Mouse (Mus musculus) hindbrain, embryonic 12.5 days (tissue): ENCODE data around the gene Def6. TPM values are rescaled to one million over a fixed set of nuclear protein-coding genes. Genes with fewer than 3 reads are reported as not detected.

ENCODE experiments used
- ATAC-seq: fragments of 200-750 bp; cut with Nextera tagmentation; 2 replicates; pipeline ENCODE4 v1.8.0; 2017; ENCODE audit warnings: moderate TSS enrichment; ENCODE audit not compliant: low FRiP score
- H3K27ac ChIP-seq: fragments of 300-500 bp; sonication (generic); 2 replicates; pipeline ENCODE4 v1.5.1; 2016; ENCODE audit warnings: mild to moderate bottlenecking
- H3K27me3 ChIP-seq: fragments of 300-500 bp; sonication (generic); 2 replicates; pipeline ENCODE4 v1.6.1; 2016; ENCODE audit warnings: mild to moderate bottlenecking
- H3K36me3 ChIP-seq: fragments of 300-500 bp; sonication (generic); 2 replicates; pipeline ENCODE4 v1.6.1; 2016; ENCODE audit warnings: mild to moderate bottlenecking
- H3K4me1 ChIP-seq: fragments of 300-500 bp; sonication (generic); 2 replicates; pipeline ENCODE4 v1.6.1; 2016
- H3K4me2 ChIP-seq: fragments of 300-500 bp; sonication (generic); replicated peaks from 2 replicates; pipeline ENCODE4 v1.6.1; 2016; ENCODE audit warnings: mild to moderate bottlenecking
- H3K4me3 ChIP-seq: fragments of 300-500 bp; sonication (generic); 2 replicates; pipeline ENCODE4 v1.5.1; 2016; ENCODE audit warnings: mild to moderate bottlenecking
- H3K9ac ChIP-seq: fragments of 300-500 bp; sonication (generic); 2 replicates; pipeline ENCODE4 v1.6.1; 2016; ENCODE audit warnings: mild to moderate bottlenecking, moderate library complexity
- H3K9me3 ChIP-seq: fragments of 300-500 bp; sonication (generic); replicated peaks from 2 replicates; pipeline ENCODE4 v1.6.1; 2016; ENCODE audit warnings: mild to moderate bottlenecking
- WGBS: fragments of 180-500 bp; shearing (Covaris S2); methylation state at CpG from one replicate; pipeline ENCODE4 v1.1.7; 2016; 5-methylcytosine and 5-hydroxymethylcytosine counted together
- polyA plus RNA-seq: library from polyadenylated mRNA; unstranded; fragments of >200 nt; fragmentation: Nextera tagmentation; extraction: Ambion mirVana; gene quantifications from 2 replicates; pipeline ENCODE4 v1.2.1, GENCODE M21; 2016

The Def6 gene
- polyA plus RNA-seq, 1 experiment from 2014 or later, result 5.7 TPM

DNA sequence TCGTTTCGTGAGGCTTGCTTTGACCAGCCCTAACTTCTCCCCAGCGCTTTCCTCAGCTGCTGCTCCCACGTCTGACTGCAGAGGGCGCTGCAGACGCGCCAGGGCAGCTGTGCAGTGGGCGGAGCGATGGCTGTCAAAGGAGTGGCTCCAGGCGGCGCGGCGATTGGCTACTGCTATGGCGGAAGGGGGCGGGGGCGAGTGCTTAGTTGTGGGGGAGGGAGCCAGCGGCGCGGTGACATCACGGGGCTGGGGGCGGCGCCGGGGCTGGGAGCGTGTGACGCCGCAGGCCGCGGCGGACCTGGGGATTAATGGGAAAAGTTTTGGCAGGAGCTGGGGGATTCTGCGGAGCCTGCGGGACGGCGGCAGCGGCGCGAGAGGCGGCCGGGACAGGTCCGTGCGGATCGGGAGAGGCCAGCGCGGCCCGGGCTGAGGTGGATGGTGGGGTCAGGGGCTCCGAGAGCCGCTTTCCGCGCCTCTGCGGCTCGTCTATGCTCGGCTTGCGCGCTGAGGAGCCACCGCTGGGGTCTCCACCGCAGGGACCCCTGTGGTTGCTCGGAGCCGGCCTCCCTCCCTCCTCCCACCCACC lies 25.0 kb downstream of the Def6 start, which contains the start of gene Ppard:
Gene Ppard, plus strand, starts transcription at position 226 of the 586 bp plus-strand sequence.
- peak; percentile 92 for ATAC-seq
- H3K27ac ChIP-seq, result peak within 1 kb of the TSS; percentile 55; the same call in 1 of the 2 replicates
- H3K36me3 ChIP-seq, result no peaks in the 10 kb centered on the region
- H3K4me2 ChIP-seq, result peak within 1 kb of the TSS; percentile 83
- H3K4me3 ChIP-seq, result peak within 1 kb of the TSS; percentile 73
- no peaks in the 10 kb centered on the region for H3K27me3 ChIP-seq
- no peaks in the 10 kb centered on the region for H3K9me3 ChIP-seq
- peaks cover 13% of the 10 kb centered on the region for H3K4me1 ChIP-seq
- under 1% methylated on average over 57 of the region's 57 CpGs for WGBS
- H3K9ac ChIP-seq, result peak within 1 kb of the TSS; percentile 87

DNA sequence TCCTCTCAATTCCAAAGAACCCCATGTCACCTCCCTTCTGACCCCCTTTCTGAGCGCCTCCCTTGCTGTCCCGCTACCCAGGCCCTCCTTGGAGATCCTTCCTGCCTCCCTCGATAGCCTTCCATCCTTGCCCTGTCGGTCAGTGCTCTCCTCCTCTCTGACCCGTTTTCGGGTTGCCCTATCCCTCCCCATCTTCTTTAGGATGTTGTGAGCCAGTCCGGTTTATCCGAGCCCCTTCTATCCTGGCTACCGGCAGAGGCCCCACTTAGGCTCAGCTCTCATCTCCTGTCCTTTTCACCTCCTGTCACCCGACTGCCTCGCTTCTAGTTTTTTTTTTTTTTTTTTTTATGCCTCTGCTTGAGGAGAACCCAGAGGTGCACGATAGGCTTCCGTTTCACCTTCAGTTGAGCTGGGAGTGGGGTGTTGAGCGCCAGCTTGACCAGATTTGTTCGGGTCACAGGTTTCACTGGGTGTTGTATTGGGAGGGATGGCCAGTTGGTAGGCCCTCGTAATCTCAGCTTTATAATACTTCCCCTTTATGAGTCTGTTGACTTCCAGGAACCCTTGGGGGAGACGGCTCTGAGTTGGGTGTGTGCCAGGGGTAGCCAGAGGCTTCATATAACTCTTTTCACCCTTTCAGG lies 25.6 kb downstream of the Def6 start:
- Histone ChIP-seq H3K36me3 (0 out of 2 replicates have a peak, but pooled peaks cover 2% of the 10 kb centered on the region), H3K4me2 (peak overlapping the region; percentile 83), H3K4me1 (peaks cover 13% of the 10 kb centered on the region), H3K9ac (peak overlapping the region; percentile 87), H3K27ac (peak overlapping the region; percentile 55; the same call in 1 of the 2 replicates), H3K9me3 (no peaks in the 10 kb centered on the region), H3K4me3 (peak overlapping the region; percentile 73), H3K27me3 (no peaks in the 10 kb centered on the region)
- ATAC-seq, result no peak; the same call in 1 of the 2 replicates
- WGBS, result 7% methylated on average over 17 of the region's 17 CpGs

DNA sequence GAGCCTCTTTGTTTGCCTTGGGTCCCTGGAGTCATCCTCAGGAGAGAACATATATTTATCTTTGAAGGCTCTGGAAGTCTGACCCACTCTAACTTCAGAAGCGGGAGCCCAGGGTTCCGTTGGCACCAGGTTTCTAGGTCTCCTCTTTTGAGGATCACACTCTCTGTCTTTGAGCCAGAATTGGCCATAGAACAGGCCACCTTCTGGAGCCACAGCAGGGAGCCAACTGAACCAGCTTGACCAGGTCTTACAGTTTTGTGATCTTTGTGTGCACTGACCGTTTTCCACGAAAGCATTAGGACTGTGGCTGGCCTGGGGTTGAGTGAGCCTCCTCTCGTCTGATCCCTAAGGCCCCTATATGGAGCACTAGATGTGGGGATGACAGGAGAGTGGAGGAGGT lies 27.1 kb downstream of the Def6 start:
- no peak for ATAC-seq
- no peak overlapping the region for H3K9ac ChIP-seq
- 80% methylated on average over 5 of the region's 5 CpGs for WGBS
- no peaks in the 10 kb centered on the region for H3K27me3 ChIP-seq
- H3K27ac ChIP-seq, result no peak overlapping the region
- 0 out of 2 replicates have a peak, but pooled peaks cover 5% of the 10 kb centered on the region for H3K36me3 ChIP-seq
- peak overlapping the region; percentile 19; the same call in 1 of the 2 replicates for H3K4me2 ChIP-seq
- no peaks in the 10 kb centered on the region for H3K9me3 ChIP-seq
- peaks cover 13% of the 10 kb centered on the region for H3K4me1 ChIP-seq
- H3K4me3 ChIP-seq, result no peak overlapping the region

DNA sequence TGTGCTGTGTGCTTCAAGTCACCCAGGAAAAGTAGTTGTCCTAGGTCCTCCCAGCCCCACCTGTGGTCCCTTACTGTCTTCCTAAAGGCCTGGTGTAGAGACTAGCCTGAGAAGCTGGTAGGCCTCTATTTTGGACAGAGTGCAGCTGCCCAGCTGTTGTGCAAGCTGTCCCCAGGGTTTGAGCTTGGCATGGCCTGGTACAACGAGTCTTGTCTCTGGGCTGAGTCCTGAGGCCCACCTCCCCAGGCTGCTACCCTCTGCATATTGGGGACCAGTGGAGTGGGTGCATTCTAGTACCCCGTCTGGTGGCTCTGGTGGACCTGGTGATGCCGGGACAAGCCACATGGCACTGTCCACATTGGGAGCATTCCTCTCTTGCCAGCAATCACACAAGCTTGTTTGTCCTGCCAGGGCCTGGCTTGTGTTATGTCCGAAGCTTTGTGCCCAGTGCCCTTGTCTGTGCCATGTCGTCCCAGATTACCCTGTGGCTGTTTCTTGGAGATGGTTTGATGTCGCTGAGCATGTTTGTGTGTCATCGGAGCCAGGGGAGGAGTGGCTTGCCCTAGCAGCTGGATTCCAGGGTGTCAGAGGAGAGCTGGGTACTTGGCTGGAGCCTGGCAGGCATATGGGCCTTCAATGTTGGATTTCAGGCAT lies 28.5 kb downstream of the Def6 start:
- Histone ChIP-seq H3K9ac (no peak overlapping the region), H3K36me3 (0 out of 2 replicates have a peak, but pooled peaks cover 5% of the 10 kb centered on the region), H3K4me2 (no peak overlapping the region), H3K27me3 (no peaks in the 10 kb centered on the region), H3K4me3 (no peak overlapping the region), H3K9me3 (no peaks in the 10 kb centered on the region), H3K27ac (no peak overlapping the region), H3K4me1 (peaks cover 13% of the 10 kb centered on the region)
- no peak for ATAC-seq
- 85% methylated on average over 7 of the region's 7 CpGs for WGBS

DNA sequence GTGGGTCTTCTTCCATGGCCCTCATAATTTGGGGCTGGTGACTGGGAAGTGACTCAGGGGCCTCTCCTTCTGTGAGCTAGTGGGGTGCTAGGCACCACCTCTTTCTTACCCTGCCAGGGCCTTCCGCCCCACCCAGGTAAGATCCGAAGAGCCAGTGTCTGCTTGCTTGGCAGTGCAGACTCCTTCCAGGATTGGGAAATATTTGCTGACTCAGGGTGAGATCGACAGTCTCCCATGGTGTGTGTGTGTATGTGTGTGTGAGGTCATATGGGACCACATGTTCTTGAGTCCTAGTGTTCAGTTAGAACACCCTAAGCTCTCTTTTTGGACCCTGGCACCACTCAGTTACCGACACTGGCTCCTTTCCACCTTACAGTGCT lies 29.0 kb downstream of the Def6 start:
- Histone ChIP-seq H3K27ac (no peak overlapping the region), H3K27me3 (no peaks in the 10 kb centered on the region), H3K4me2 (no peak overlapping the region), H3K4me3 (no peak overlapping the region), H3K36me3 (0 out of 2 replicates have a peak, but pooled peaks cover 5% of the 10 kb centered on the region), H3K4me1 (peaks cover 13% of the 10 kb centered on the region), H3K9ac (no peak overlapping the region), H3K9me3 (no peaks in the 10 kb centered on the region)
- no peak for ATAC-seq
- 87% methylated on average over 4 of the region's 4 CpGs for WGBS

DNA sequence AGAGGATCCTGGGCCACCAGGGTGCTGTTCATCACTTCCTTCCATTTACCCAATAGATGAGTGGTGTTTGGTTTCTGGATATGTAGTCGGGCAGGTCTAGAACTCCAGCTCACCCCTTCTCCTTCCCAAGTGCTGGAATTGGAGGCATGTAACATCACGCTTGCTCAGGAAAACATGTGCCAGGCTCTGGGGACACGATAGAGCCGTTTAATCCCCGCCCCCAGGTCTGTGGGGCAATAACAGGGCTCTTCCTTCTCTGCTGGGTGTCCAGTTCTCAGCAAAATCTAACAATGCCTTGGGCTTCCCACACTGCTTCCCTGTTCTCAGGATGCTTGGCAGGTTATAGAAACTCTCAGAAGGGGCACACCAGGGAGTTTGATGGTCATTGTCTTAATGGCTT lies 29.8 kb downstream of the Def6 start:
- no peak overlapping the region for H3K9ac ChIP-seq
- H3K27ac ChIP-seq, result no peak overlapping the region; the same call in 1 of the 2 replicates
- 0 out of 2 replicates have a peak, but pooled peaks cover 5% of the 10 kb centered on the region for H3K36me3 ChIP-seq
- WGBS, result 56% methylated on average over 5 of the region's 5 CpGs
- peaks cover 16% of the 10 kb centered on the region for H3K4me1 ChIP-seq
- H3K4me2 ChIP-seq, result no peak overlapping the region
- H3K27me3 ChIP-seq, result no peaks in the 10 kb centered on the region
- H3K9me3 ChIP-seq, result no peaks in the 10 kb centered on the region
- H3K4me3 ChIP-seq, result no peak overlapping the region
- ATAC-seq, result no peak

DNA sequence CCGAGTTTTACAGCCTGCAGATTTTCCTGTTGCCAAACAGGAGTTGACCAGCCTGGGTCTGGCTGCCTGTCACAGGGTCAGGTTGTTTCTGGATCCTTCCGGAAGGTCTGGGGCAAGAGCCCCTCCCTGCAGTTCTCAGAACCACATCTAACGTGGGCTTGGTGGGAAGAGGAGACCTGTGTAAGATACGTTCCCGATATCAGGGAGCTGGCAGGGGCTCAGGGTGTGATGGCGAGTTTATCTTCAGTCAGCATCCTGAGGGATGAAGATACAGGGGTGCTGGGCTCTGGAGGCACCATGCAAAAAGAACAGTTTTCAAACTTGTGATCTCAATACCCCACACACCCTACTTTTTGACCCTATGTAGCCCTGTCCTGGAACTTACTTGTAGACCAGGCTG lies 30.3 kb downstream of the Def6 start:
- H3K4me3 ChIP-seq, result no peak overlapping the region
- H3K36me3 ChIP-seq, result 0 out of 2 replicates have a peak, but pooled peaks cover 5% of the 10 kb centered on the region
- no peaks in the 10 kb centered on the region for H3K9me3 ChIP-seq
- 79% methylated on average over 6 of the region's 6 CpGs for WGBS
- H3K27ac ChIP-seq, result no peak overlapping the region; the same call in 1 of the 2 replicates
- no peak for ATAC-seq
- H3K4me2 ChIP-seq, result no peak overlapping the region
- no peak overlapping the region for H3K9ac ChIP-seq
- H3K27me3 ChIP-seq, result no peaks in the 10 kb centered on the region
- H3K4me1 ChIP-seq, result peaks cover 17% of the 10 kb centered on the region

DNA sequence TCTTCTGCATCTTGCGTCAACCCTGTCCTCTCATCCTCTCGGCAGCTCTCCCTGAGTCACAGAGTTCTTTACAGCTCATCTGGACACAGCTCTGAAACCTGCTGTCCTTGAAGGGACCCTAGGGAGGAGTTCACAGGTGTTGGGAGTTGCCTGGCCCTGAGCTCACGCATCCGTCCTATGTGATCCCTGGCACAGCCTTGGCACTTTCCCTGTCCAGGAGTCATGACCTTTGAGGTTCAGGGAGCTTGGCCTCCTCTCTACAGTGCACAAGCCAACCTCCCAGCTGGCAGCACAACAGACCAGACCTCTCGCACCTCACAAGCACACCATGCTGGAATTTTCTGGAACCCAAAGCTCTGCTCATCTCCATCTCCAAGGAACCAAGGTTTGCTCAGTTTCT lies 33.3 kb downstream of the Def6 start:
- Histone ChIP-seq H3K27me3 (no peaks in the 10 kb centered on the region), H3K4me1 (peaks cover 20% of the 10 kb centered on the region), H3K27ac (no peak overlapping the region), H3K9ac (no peak overlapping the region), H3K4me2 (no peak overlapping the region), H3K36me3 (0 out of 2 replicates have a peak, but pooled peaks cover 5% of the 10 kb centered on the region), H3K9me3 (no peaks in the 10 kb centered on the region), H3K4me3 (no peak overlapping the region)
- ATAC-seq, result no peak
- 94% methylated on average over 5 of the region's 5 CpGs for WGBS

DNA sequence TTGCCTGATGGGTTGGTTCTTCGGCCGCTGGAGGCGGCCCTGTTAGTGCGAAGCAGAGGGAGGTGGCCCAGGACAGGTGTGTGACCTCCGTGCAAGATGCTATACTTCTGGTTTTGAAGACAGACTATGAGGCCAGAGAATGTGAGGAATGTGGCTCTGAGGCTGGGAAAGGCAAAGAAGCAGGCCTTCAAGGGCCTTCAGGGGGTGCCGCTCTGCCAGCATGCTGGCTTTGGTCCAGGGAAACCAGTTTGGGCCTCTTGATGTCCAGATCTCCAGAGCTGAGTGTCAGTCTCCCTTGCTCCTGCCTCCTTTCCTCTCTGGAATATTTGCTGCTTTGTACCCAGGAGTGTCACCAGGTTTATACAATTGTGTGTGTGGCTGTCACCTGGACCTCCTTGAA lies 34.7 kb downstream of the Def6 start:
- Histone ChIP-seq H3K4me1 (peaks cover 31% of the 10 kb centered on the region), H3K27me3 (no peaks in the 10 kb centered on the region), H3K9ac (no peak overlapping the region), H3K9me3 (no peaks in the 10 kb centered on the region), H3K36me3 (0 out of 2 replicates have a peak, but pooled peaks cover 5% of the 10 kb centered on the region), H3K27ac (no peak overlapping the region), H3K4me2 (no peak overlapping the region), H3K4me3 (no peak overlapping the region)
- no peak for ATAC-seq
- 89% methylated on average over 6 of the region's 6 CpGs for WGBS

DNA sequence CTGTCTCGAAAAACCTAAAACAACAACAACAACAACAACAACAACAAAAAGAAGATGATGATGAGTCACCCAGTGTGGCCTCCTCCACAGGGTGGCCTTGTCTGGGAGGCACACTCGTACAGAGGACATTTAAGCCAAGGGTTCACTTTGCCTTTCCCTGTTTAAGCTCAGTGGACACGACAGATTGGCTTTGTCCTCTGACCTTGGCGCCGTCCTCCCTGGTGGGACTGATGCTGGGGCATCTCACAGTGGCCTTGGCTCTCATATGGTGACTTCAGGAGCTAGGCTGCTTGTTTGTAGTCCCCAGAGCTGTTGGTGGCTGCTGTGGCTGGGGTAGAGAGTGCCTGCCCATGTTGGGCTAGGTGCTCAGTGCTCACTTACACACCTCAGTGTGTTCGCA lies 36.6 kb downstream of the Def6 start:
- no peak overlapping the region for H3K4me2 ChIP-seq
- ATAC-seq, result no peak
- 0 out of 2 replicates have a peak, but pooled peaks cover 3% of the 10 kb centered on the region for H3K36me3 ChIP-seq
- no peak overlapping the region for H3K9ac ChIP-seq
- WGBS, result 81% methylated on average over 6 of the region's 6 CpGs
- peaks cover 38% of the 10 kb centered on the region for H3K4me1 ChIP-seq
- H3K27me3 ChIP-seq, result no peaks in the 10 kb centered on the region
- no peaks in the 10 kb centered on the region for H3K9me3 ChIP-seq
- peak overlapping the region; percentile 73 for H3K27ac ChIP-seq
- H3K4me3 ChIP-seq, result no peak overlapping the region

DNA sequence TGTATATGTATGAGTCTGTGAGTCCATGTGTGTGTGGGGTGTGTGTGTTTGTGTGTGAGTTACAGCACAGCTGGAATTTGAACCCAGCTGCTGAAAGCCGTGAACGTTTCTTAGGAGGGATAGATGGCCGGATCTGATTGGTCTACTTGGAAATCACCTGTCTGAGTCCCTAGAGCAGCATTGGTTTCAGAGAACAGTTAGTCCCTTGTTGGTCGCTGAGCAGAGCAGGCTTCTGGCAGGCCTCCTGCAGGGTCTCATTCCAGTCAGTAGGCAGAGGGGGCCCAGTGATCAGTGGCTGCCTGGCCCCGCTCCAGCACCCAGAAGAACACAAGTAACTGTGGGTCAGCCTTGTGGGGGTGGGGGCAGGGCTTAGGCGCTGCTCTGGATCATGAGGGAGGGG lies 37.1 kb downstream of the Def6 start:
- Histone ChIP-seq H3K4me1 (peaks cover 38% of the 10 kb centered on the region), H3K4me3 (no peak overlapping the region), H3K9me3 (no peaks in the 10 kb centered on the region), H3K9ac (no peak overlapping the region), H3K36me3 (no peaks in the 10 kb centered on the region), H3K4me2 (no peak overlapping the region), H3K27me3 (no peaks in the 10 kb centered on the region), H3K27ac (peak overlapping the region; percentile 73)
- ATAC-seq, result peak; percentile 66
- WGBS, result 34% methylated on average over 6 of the region's 6 CpGs

DNA sequence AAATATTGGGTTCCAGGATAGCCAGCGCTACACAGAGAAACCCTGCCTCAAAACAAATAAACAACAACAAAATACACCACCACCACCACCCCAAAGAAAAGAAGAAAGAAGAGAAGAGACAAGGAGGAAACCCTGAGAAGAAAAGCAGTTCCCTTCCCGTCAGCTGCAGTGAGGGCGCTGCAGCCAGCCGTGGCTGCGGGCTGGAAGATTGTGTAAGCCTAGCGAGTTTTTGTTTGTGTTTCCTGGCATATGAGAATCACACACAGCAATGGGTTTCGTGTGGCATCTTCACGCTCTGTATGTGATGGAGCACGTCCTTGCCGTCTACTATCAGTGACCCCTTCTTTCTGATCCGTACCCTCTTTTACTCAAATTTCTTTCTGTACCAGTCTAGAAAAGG lies 39.1 kb downstream of the Def6 start:
- no peaks in the 10 kb centered on the region for H3K9me3 ChIP-seq
- peaks cover 38% of the 10 kb centered on the region for H3K4me1 ChIP-seq
- no peak for ATAC-seq
- WGBS, result 78% methylated on average over 11 of the region's 11 CpGs
- H3K36me3 ChIP-seq, result no peaks in the 10 kb centered on the region
- H3K27me3 ChIP-seq, result no peaks in the 10 kb centered on the region
- peak overlapping the region; percentile 53; the same call in 1 of the 2 replicates for H3K27ac ChIP-seq
- no peak overlapping the region for H3K4me3 ChIP-seq
- no peak overlapping the region for H3K4me2 ChIP-seq
- 0 out of 2 replicates have a peak overlapping the region, but pooled peaks have one; percentile 32 for H3K9ac ChIP-seq
